Mouse (Mus musculus): ENCODE results near the gene Cyb5r4. TPM values are rescaled to one million over a fixed set of nuclear protein-coding genes. Genes with fewer than 3 reads are reported as not detected.
"Not testable (repeated sequence)": the region's sequence is repeated elsewhere in the genome, so short reads cannot be mapped to it uniquely, and the experiment has no call there.

The Cyb5r4 gene
- 7.8 and 11.6 TPM in 2 replicates for polyA plus RNA-seq (2012; rRNA removed)

DNA sequence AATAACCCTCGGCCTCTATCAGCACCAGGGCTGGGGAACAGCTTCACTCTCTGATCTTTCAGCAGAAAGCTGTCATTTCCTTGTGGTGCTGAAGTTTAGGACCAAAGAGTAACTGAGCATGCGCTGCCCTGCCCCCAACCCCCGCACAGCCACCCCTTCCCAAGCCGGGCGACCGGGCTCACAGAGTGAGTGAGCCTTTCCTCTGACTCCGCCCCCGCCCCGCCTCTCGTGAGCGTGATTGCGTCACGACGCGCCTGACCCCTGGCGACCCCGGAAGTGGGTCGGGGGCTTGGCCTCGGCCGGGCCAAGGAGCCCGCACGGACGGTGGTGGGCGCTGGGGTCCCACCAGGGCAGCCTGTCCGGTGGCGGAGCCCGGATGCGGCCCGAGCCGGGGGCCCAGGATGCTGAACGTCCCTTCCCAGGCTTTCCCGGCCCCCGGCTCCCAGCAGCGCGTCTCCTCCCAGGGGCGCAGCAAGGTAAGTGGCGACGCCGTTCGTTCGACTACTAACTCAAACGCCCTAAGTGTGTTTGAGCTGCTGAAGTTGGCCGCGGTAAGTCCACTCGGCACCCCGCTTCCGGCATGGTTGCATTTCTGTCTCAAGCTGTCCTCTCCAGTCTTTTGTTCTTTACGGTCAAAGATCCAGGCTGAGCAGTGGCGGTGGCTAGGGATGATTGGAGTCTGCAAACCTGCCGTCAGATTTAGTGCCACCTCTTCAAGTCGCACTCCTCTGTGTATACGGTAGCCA is at the start of gene Cyb5r4:
Gene Cyb5r4, plus strand, starts transcription at position 237 of the 746 bp plus-strand sequence.
- peak; percentile 44 for DNase-seq (ENCODE audit: low read depth)

DNA sequence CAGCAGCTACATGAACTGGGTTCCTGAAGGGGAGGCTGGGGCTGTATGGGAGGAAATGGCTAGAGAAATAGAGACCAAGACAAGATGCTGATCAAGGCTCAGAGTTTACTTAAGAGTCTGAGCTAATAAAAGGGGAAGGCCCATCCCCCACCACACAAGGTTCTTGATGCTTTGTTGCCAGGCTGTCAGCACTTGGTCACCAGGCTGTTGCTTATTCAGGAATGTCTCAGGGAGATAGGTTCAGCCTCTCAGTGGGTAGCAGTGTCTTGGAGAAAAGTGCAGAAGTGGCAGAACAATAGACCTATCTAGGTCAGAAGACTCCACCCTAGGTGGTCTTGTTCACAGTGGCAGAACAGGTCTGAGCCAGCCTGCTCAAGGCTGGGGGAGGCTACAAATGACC is 49.3 kb upstream of the Cyb5r4 start:
- DNase-seq (ENCODE audit: low read depth): not testable (repeated sequence)

DNA sequence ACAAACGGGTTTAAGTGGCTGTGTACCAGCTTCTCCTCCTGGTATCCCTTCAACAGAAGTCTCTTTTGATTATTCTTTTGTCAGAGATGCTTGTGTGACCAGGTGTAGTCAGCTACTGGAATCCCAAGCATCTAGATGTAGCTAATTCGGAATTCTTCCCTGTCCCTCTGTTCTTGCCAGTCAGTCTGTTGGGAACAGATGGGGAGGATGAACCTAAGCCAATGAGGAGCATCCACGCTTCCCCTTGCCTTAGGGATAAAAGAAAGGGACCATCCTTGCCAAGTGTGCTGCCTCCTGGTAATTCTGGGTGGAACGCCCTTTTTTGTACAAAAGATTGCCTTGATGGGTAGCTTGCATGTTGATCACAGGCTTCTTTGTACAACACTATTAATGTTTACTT is 48.3 kb upstream of the Cyb5r4 start:
- no peak for DNase-seq (ENCODE audit: low read depth)

GRCm38 (mm10) chr9:86976896-86977295 is 44.9 kb upstream of the Cyb5r4 start:
- DNase-seq (ENCODE audit: low read depth): no peak

DNA sequence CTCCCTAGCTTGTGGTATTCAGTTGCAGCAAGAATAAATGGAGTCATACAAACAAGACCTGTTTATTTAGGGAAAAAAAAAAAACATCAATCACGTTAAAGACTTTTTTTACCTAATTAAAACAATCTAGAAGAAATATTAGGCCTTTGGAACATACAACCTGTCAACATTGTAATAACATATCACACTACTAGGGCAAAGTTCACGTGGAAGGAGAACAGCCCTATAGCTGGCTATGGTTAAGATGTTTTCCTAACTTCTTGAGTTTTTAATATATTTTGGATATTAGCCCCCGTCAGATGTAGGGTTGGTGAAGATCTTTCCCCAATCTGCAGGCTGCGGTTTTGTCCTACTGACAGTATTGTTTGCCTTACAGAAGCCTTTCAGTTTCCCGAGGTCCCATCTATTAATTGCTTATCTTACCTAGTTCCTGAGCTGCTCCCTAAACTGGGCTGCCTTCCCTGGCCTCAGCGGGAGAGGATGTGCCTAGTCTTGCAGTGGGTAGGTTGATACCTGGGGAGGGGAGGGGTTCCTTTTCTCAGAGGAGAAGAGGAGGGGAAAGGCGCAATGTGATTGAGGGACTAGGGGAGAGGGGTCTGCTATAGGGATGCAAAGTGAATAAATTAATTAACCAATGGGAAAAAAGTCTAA is 43.4 kb upstream of the Cyb5r4 start:
- no peak for DNase-seq (ENCODE audit: low read depth)

DNA sequence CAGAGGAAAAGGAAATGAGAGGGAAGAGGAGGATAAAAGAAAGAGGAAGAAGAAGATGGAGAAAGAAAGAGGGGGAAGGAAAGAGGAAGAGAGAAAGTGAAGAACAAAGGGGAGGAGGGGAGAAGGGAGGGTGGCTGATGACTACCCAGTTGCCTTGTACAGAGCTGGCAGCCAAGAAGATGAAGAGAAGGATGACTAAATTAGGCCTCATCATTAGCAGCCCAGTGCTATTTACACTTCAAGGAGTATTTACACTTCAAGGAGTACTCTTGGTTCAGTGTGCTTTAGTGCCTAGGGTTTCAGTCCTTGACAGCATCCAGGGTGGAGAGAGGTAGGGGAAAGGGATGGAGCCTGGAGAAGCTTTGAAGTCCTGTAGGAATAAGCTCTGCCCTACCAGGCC is 41.8 kb upstream of the Cyb5r4 start:
- DNase-seq (ENCODE audit: low read depth): no peak

DNA sequence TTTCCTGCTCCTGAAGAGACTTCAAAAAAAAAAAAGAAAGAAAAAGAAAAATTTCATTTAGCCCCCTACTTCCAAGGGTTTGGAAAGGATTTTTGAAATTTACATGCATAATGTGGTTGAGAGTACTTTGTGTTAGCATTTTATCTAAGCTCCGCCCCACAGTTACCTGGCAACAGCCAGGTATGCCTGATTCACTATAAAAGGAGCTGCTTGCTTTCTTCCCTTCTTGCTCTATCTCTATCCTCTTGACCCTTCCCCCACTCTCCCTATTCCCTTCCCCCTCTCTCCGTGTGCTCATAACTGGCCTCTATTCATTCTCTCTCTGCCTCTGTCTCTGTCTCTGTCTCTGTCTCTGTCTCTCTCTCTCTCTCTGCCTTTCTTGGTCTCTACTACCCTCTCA is 40.9 kb upstream of the Cyb5r4 start:
- DNase-seq (ENCODE audit: low read depth): no peak

DNA sequence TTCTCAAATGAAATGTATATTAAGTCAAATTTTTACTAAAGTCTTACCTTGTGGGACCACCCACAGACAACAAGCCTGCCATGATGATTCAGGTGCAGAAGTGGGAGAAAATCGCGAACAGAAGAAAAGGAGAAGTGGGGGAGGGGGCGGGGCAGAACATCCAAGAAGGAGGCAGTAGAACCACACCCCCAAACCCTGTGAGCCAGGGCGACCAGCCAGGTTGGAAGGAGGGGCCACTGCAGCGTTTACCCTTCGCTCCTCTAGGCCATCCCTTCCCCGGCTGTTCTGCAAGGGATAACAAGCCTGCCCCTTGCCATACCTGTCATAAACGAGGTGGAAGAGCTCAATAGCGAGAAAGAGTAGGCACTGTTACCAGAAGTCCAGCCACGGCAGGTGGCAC is 40.3 kb upstream of the Cyb5r4 start:
- no peak for DNase-seq (ENCODE audit: low read depth)

- DNase-seq (ENCODE audit: low read depth): no peak
Measured at GRCm38 (mm10) chr9:86984583-86984982, 37.2 kb upstream of the Cyb5r4 start.

GRCm38 (mm10) chr9:86985105-86985504 is 36.7 kb upstream of the Cyb5r4 start:
- no peak for DNase-seq (ENCODE audit: low read depth)

DNA sequence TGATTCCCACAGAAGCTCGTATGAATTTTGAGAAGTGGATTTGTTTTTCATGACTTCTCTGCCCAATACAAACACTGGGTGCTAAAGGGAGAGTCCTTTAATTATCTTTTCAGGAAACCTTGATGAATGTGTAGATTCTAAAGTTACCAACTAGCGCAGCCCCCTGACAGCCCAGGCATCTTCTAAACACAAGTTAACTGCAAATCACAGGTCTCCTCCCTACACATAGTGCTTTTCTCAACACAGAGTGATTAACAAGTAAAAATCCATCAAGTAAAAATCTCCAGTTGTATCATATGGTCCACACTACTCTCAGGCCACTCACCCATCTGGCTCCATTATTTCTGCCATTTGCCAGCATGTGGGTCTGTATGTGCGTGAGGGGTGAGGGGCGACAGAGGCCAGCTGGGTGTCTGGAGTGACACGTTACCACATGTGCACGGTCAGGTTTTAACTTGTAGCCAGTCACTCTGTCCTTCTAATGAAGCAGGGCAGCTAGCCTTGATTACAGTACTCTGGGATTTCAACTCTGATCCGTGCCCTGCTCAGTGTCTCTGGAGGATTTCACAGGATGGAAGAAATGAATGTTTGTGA is 35.0 kb upstream of the Cyb5r4 start:
- no peak for DNase-seq (ENCODE audit: low read depth)

DNA sequence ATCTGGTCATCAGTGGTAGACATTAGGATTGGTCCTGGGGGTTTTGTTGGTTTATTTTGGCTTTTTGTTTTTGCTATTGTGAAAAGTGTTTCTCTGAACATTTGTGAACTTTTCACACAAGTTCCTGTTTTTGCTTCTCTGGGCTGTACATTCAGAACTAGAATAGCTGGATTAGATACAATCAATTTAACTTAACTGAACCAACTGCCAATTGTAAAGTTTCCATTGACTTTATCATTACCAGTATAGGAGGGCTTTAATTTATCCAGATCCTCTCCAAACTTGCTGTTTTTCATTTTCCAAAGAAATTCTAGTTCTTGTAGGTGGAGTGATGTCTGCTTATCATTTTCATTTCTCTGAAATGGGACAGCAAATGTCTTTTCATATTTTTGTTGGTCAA is 32.0 kb upstream of the Cyb5r4 start:
- DNase-seq (ENCODE audit: low read depth): no peak

GRCm38 (mm10) chr9:86991758-86992157 is 30.1 kb upstream of the Cyb5r4 start:
- DNase-seq (ENCODE audit: low read depth): no peak

DNA sequence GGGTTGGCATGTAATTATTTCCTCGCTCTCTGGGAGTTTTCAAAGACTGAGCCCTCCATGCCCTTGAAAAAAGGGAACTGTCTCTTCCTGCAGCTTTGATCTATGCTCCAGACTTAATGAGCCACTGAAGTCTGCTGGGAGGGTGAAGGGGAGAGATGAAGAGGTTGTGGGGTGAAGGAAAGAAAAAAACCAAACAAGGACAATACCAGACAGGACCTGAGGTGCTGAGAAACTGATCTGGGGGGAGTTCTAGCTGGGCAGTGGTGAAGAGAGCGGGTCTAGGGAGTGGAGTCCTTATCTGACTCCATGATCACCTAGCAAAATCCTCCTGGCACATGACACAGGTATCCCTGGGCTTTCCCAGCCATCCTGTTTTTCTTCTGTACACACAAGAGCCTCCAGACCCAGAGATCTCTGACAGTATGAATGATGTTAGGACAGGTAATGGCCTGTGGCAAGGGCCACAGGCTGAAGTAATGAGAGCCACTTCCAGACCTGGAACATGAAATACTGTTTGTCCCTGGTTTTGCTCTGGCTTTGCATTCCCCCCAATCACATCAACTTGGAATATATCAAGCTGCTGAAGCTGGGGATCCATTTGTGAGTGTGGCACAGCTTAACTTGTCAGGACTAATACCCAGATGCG is 24.6 kb upstream of the Cyb5r4 start:
- DNase-seq (ENCODE audit: low read depth): no peak

DNA sequence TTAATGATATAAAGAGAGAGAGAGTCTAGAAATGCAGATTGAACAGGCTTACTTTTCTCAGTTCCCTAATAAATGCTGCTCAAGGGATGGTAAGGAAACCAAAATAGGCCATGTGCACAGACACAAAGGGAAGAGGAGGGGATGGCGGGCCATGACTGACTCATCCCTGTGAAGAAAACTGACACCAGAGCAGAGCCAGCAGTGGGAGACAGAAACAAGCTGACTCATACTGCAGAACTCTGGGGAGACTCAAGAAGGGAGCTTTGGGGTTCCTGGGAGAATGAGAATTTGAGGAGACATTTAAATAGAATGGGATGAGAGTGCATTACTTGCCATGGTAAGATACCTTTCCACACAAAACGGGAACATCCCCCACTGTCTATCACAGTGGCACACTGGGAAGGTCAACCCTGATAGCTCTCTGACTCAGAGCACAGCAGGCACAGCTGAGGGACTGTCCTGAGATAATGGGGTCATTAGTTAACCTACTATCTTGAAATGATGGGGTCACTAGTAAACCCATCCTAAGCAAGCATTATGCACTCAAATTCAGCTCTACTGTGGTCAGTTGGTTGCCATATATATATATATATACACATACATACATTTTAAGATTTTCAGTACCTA is 21.7 kb upstream of the Cyb5r4 start:
- no peak for DNase-seq (ENCODE audit: low read depth)

GRCm38 (mm10) chr9:87004701-87005434 is 16.9 kb upstream of the Cyb5r4 start:
- no peak for DNase-seq (ENCODE audit: low read depth)

- DNase-seq (ENCODE audit: low read depth): no peak
Measured at GRCm38 (mm10) chr9:87005435-87005779, 16.4 kb upstream of the Cyb5r4 start.

- DNase-seq (ENCODE audit: low read depth): no peak
Measured at GRCm38 (mm10) chr9:87008507-87008906, 13.3 kb upstream of the Cyb5r4 start.

- no peak for DNase-seq (ENCODE audit: low read depth)
Measured at GRCm38 (mm10) chr9:87008919-87009318, 12.9 kb upstream of the Cyb5r4 start.

DNA sequence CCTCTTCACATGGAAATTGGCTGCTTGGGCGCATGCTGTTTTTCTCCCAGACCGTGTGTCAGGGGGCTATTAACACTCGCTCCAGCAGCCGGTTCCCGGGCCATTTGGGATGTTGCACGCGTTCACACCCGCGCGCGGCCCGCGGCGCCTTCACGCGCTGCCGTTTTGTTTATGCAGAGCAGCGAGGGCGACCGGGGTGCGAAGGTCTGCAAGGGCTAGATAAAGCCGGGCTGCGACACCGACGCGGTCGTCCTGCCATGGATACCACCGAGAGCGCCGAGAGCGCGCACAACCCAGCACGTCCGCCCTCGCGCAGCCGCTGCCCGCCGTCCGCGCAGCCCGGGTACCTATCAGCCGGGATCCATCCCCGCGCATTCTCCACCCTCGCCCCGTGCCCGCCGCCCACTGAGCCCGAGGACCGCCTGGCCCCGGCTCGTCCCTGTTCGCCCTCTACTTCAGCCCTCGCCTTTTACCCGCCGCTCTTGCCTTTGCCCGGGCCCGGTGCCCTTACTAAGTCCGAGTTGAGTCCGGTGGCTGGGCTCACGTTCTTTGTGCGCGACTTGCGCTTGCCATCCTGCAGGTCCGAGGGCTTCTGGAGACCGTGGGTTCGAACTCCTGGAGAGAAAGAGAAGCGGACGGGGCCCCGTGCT is 6.4 kb upstream of the Cyb5r4 start, which contains the start of gene Ripply2:
Gene Ripply2, plus strand, starts transcription at position 250 of the 650 bp plus-strand sequence.
- DNase-seq (ENCODE audit: low read depth): no peak

DNA sequence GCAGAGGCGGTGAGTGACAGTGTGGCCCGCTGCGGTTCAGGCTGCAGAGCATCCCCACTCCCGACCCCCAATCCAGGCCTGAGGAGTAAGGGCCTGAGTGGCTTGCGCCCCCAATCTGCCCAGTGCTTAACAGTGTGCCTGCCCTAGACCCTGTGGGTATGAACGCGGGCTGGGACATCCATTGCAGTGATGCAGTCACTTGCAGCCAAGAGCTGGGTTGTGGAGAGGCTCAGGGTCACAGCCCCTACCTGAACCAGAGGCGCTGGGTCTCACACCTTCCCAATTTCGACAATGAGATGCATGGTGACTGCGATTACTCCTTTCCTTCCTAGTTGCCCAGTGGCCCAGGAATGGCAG is 5.9 kb upstream of the Cyb5r4 start:
- DNase-seq (ENCODE audit: low read depth): no peak

Measured in gonadal fat pad, adult 2 months (tissue).